Mouse (Mus musculus): ENCODE measurements around the gene Arhgap31.

Arhgap31 gene

GRCm38 (mm10) chr16:38591506-38591905 lies 121.6 kb downstream of the Arhgap31 start:
- H3K9me3 ChIP-seq (ENCODE audit: low read length), result no peaks in the 10 kb centered on the region
- H3K27me3 ChIP-seq (ENCODE audit: insufficient read depth, low read length), result no peaks in the 10 kb centered on the region
- peaks cover 76% of the 10 kb centered on the region for H3K36me3 ChIP-seq (ENCODE audit: insufficient read depth, low read length)
- H3K4me1 ChIP-seq (replicated peaks; ENCODE audit: low read depth, low read length), result peaks cover 8% of the 10 kb centered on the region
- H3K4me3 ChIP-seq (replicated peaks; ENCODE audit: low read length), result no peak overlapping the region
- TF ChIP-seq POU5F1 (IDR thresholded peaks at IDR 0.05; ENCODE audit: borderline replicate concordance, low read length) (no peak), NANOG (IDR thresholded peaks at IDR 0.05; ENCODE audit: borderline replicate concordance, low read length) (no peak), CTCF (conservative IDR thresholded peaks at IDR 0.05; ENCODE audit: low read length) (no peak)

GRCm38 (mm10) chr16:38587572-38587971 lies 125.5 kb downstream of the Arhgap31 start:
- Histone ChIP-seq H3K27me3 (ENCODE audit: insufficient read depth, low read length) (no peaks in the 10 kb centered on the region), H3K4me1 (replicated peaks; ENCODE audit: low read depth, low read length) (peaks cover 26% of the 10 kb centered on the region), H3K9me3 (ENCODE audit: low read length) (no peaks in the 10 kb centered on the region), H3K4me3 (replicated peaks; ENCODE audit: low read length) (no peak overlapping the region), H3K36me3 (ENCODE audit: insufficient read depth, low read length) (peaks cover 96% of the 10 kb centered on the region)
- no peak for TF ChIP-seq NANOG (IDR thresholded peaks at IDR 0.05; ENCODE audit: borderline replicate concordance, low read length)
- no peak for TF ChIP-seq CTCF (conservative IDR thresholded peaks at IDR 0.05; ENCODE audit: low read length)
- TF ChIP-seq POU5F1 (IDR thresholded peaks at IDR 0.05; ENCODE audit: borderline replicate concordance, low read length), result no peak

- no peaks in the 10 kb centered on the region for H3K9me3 ChIP-seq (ENCODE audit: low read length)
- H3K36me3 ChIP-seq (ENCODE audit: insufficient read depth, low read length), result peaks cover 96% of the 10 kb centered on the region
- no peak overlapping the region for H3K4me3 ChIP-seq (replicated peaks; ENCODE audit: low read length)
- no peaks in the 10 kb centered on the region for H3K27me3 ChIP-seq (ENCODE audit: insufficient read depth, low read length)
- H3K4me1 ChIP-seq (replicated peaks; ENCODE audit: low read depth, low read length), result peaks cover 26% of the 10 kb centered on the region
- TF ChIP-seq NANOG (IDR thresholded peaks at IDR 0.05; ENCODE audit: borderline replicate concordance, low read length), result no peak
- TF ChIP-seq POU5F1 (IDR thresholded peaks at IDR 0.05; ENCODE audit: borderline replicate concordance, low read length), result no peak
- TF ChIP-seq CTCF (conservative IDR thresholded peaks at IDR 0.05; ENCODE audit: low read length), result no peak
Measured at GRCm38 (mm10) chr16:38587163-38587562, 125.9 kb downstream of the Arhgap31 start.

GRCm38 (mm10) chr16:38585186-38585585 lies 127.9 kb downstream of the Arhgap31 start:
- Histone ChIP-seq H3K4me1 (replicated peaks; ENCODE audit: low read depth, low read length) (peaks cover 19% of the 10 kb centered on the region), H3K36me3 (ENCODE audit: insufficient read depth, low read length) (peaks cover 99% of the 10 kb centered on the region), H3K4me3 (replicated peaks; ENCODE audit: low read length) (no peak overlapping the region), H3K27me3 (ENCODE audit: insufficient read depth, low read length) (no peaks in the 10 kb centered on the region), H3K9me3 (ENCODE audit: low read length) (no peaks in the 10 kb centered on the region)
- TF ChIP-seq CTCF (conservative IDR thresholded peaks at IDR 0.05; ENCODE audit: low read length) (no peak), NANOG (IDR thresholded peaks at IDR 0.05; ENCODE audit: borderline replicate concordance, low read length) (no peak), POU5F1 (IDR thresholded peaks at IDR 0.05; ENCODE audit: borderline replicate concordance, low read length) (no peak)

- no peak for TF ChIP-seq CTCF (conservative IDR thresholded peaks at IDR 0.05; ENCODE audit: low read length)
- no peak for TF ChIP-seq NANOG (IDR thresholded peaks at IDR 0.05; ENCODE audit: borderline replicate concordance, low read length)
- TF ChIP-seq POU5F1 (IDR thresholded peaks at IDR 0.05; ENCODE audit: borderline replicate concordance, low read length), result no peak
- no peak overlapping the region for H3K4me3 ChIP-seq (replicated peaks; ENCODE audit: low read length)
- peaks cover 19% of the 10 kb centered on the region for H3K4me1 ChIP-seq (replicated peaks; ENCODE audit: low read depth, low read length)
- no peaks in the 10 kb centered on the region for H3K9me3 ChIP-seq (ENCODE audit: low read length)
- peaks cover 98% of the 10 kb centered on the region for H3K36me3 ChIP-seq (ENCODE audit: insufficient read depth, low read length)
- H3K27me3 ChIP-seq (ENCODE audit: insufficient read depth, low read length), result no peaks in the 10 kb centered on the region
Measured at GRCm38 (mm10) chr16:38584761-38585160, 128.3 kb downstream of the Arhgap31 start.

- TF ChIP-seq CTCF (conservative IDR thresholded peaks at IDR 0.05; ENCODE audit: low read length), result no peak
- TF ChIP-seq POU5F1 (IDR thresholded peaks at IDR 0.05; ENCODE audit: borderline replicate concordance, low read length), result no peak
- TF ChIP-seq NANOG (IDR thresholded peaks at IDR 0.05; ENCODE audit: borderline replicate concordance, low read length), result no peak
- H3K4me3 ChIP-seq (replicated peaks; ENCODE audit: low read length), result no peak overlapping the region
- H3K9me3 ChIP-seq (ENCODE audit: low read length), result no peaks in the 10 kb centered on the region
- no peaks in the 10 kb centered on the region for H3K27me3 ChIP-seq (ENCODE audit: insufficient read depth, low read length)
- H3K36me3 ChIP-seq (ENCODE audit: insufficient read depth, low read length), result peaks cover 82% of the 10 kb centered on the region
- H3K4me1 ChIP-seq (replicated peaks; ENCODE audit: low read depth, low read length), result peaks cover 3% of the 10 kb centered on the region; the same call in 1 of the 2 replicates
Measured at GRCm38 (mm10) chr16:38571481-38571880, 141.6 kb downstream of the Arhgap31 start.

GRCm38 (mm10) chr16:38568192-38568591 lies 144.9 kb downstream of the Arhgap31 start:
- H3K9me3 ChIP-seq (ENCODE audit: low read length), result no peaks in the 10 kb centered on the region
- TF ChIP-seq CTCF (conservative IDR thresholded peaks at IDR 0.05; ENCODE audit: low read length), result no peak
- TF ChIP-seq POU5F1 (IDR thresholded peaks at IDR 0.05; ENCODE audit: borderline replicate concordance, low read length), result no peak
- TF ChIP-seq NANOG (IDR thresholded peaks at IDR 0.05; ENCODE audit: borderline replicate concordance, low read length), result no peak
- peaks cover 85% of the 10 kb centered on the region for H3K36me3 ChIP-seq (ENCODE audit: insufficient read depth, low read length)
- no peak overlapping the region for H3K4me3 ChIP-seq (replicated peaks; ENCODE audit: low read length)
- H3K4me1 ChIP-seq (replicated peaks; ENCODE audit: low read depth, low read length), result peaks cover 29% of the 10 kb centered on the region
- no peaks in the 10 kb centered on the region for H3K27me3 ChIP-seq (ENCODE audit: insufficient read depth, low read length)

- H3K4me3 ChIP-seq (replicated peaks; ENCODE audit: low read length), result peak overlapping the region; percentile 96
- H3K36me3 ChIP-seq (ENCODE audit: insufficient read depth, low read length), result peaks cover 45% of the 10 kb centered on the region
- H3K4me1 ChIP-seq (replicated peaks; ENCODE audit: low read depth, low read length), result peaks cover 56% of the 10 kb centered on the region
- H3K27me3 ChIP-seq (ENCODE audit: insufficient read depth, low read length), result no peaks in the 10 kb centered on the region
- no peak for TF ChIP-seq CTCF (conservative IDR thresholded peaks at IDR 0.05; ENCODE audit: low read length)
- no peak for TF ChIP-seq POU5F1 (IDR thresholded peaks at IDR 0.05; ENCODE audit: borderline replicate concordance, low read length)
- TF ChIP-seq NANOG (IDR thresholded peaks at IDR 0.05; ENCODE audit: borderline replicate concordance, low read length), result no peak
- no peaks in the 10 kb centered on the region for H3K9me3 ChIP-seq (ENCODE audit: low read length)
Measured at GRCm38 (mm10) chr16:38563516-38563915, 149.6 kb downstream of the Arhgap31 start.

- TF ChIP-seq NANOG (IDR thresholded peaks at IDR 0.05; ENCODE audit: borderline replicate concordance, low read length), result no peak
- no peak for TF ChIP-seq POU5F1 (IDR thresholded peaks at IDR 0.05; ENCODE audit: borderline replicate concordance, low read length)
- no peak for TF ChIP-seq CTCF (conservative IDR thresholded peaks at IDR 0.05; ENCODE audit: low read length)
- H3K9me3 ChIP-seq (ENCODE audit: low read length), result no peaks in the 10 kb centered on the region
- peaks cover 40% of the 10 kb centered on the region for H3K36me3 ChIP-seq (ENCODE audit: insufficient read depth, low read length)
- no peaks in the 10 kb centered on the region for H3K27me3 ChIP-seq (ENCODE audit: insufficient read depth, low read length)
- H3K4me3 ChIP-seq (replicated peaks; ENCODE audit: low read length), result peak overlapping the region; percentile 96
- H3K4me1 ChIP-seq (replicated peaks; ENCODE audit: low read depth, low read length), result peaks cover 56% of the 10 kb centered on the region
Measured at GRCm38 (mm10) chr16:38562968-38563327, 150.1 kb downstream of the Arhgap31 start.

Measured in E14TG2a.4 (cell line).